Mouse (Mus musculus) hindbrain, embryonic 14.5 days (tissue): Measurements from ENCODE around the gene Tnpo1. TPM values are rescaled to one million over a fixed set of nuclear protein-coding genes. Genes with fewer than 3 reads are reported as not detected.

ENCODE experiments used
- ATAC-seq: fragments of 200-750 bp; cut with Nextera tagmentation; 2 replicates; pipeline ENCODE4 v1.8.0; 2017; ENCODE audit warnings: moderate number of reproducible peaks, mild to moderate bottlenecking, moderate TSS enrichment, moderate library complexity; ENCODE audit not compliant: low FRiP score
- DNase-seq: peaks from one replicate; pipeline ENCODE4 v3.0.0-alpha.2; 2015; ENCODE audit warnings: low spot score
- H3K27ac ChIP-seq: fragments of 300-500 bp; sonication (generic); 2 replicates; pipeline ENCODE4 v1.5.1; 2014; ENCODE audit warnings: mild to moderate bottlenecking, moderate library complexity
- H3K27me3 ChIP-seq: fragments of 300-500 bp; sonication (generic); 2 replicates; pipeline ENCODE4 v1.6.1; 2014; ENCODE audit warnings: mild to moderate bottlenecking, low read length, mixed read lengths; ENCODE audit not compliant: control insufficient read depth, insufficient read depth
- H3K36me3 ChIP-seq: fragments of 300-500 bp; sonication (generic); replicated peaks from 2 replicates; pipeline ENCODE4 v1.6.1; 2014; ENCODE audit not compliant: control insufficient read depth, insufficient read depth
- H3K4me1 ChIP-seq: fragments of 300-500 bp; sonication (generic); replicated peaks from 2 replicates; pipeline ENCODE4 v1.6.1; 2014; ENCODE audit warnings: antibody characterized with exemption, low read length, mixed read lengths; ENCODE audit not compliant: control insufficient read depth, insufficient read depth
- H3K4me2 ChIP-seq: fragments of 300-500 bp; sonication (generic); replicated peaks from 2 replicates; pipeline ENCODE4 v1.6.1; 2014; ENCODE audit warnings: mild to moderate bottlenecking, moderate library complexity
- H3K4me3 ChIP-seq: fragments of 300-500 bp; sonication (generic); replicated peaks from 2 replicates; pipeline ENCODE4 v1.5.1; 2014; ENCODE audit warnings: mild to moderate bottlenecking, low read length
- H3K9ac ChIP-seq: fragments of 300-500 bp; sonication (generic); 2 replicates; pipeline ENCODE4 v1.6.1; 2014
- H3K9me3 ChIP-seq: fragments of 300-500 bp; sonication (generic); 2 replicates; pipeline ENCODE4 v1.6.1; 2016; ENCODE audit warnings: low read length; ENCODE audit not compliant: control insufficient read depth
- WGBS: fragments of 180-500 bp; shearing (Covaris S2); extraction: QIAGEN DNeasy Blood & Tissue Kit; methylation state at CpG from one replicate; pipeline ENCODE4 v1.1.7; 2014; 5-methylcytosine and 5-hydroxymethylcytosine counted together
- polyA plus RNA-seq: library from polyadenylated mRNA; unstranded; fragments of >200 nt; fragmentation: Nextera tagmentation; extraction: Ambion mirVana; gene quantifications from 2 replicates; pipeline ENCODE4 v1.2.1, GENCODE M21; 2014

Gene Tnpo1
- polyA plus RNA-seq, 1 experiment from 2014 or later: 50.0 TPM

DNA sequence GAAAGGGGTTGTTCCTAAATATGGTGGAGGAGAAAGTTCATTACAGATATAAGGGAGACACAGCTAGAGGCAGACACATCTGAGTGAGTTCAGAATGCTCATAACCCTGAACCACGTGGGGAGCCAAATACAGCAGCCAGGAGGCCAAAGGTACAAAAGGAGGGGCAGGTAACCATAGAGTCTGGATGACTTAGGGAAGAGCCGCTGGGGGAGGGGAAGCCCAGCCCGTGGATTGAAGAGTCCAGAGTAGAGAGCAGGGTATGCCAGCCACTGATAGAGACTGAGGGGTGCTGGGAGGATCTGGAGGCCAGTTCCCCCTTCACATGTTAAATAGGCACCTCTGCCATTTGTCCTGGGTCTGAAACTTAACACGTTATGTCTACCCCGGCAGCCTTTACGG is 29.5 kb upstream of the Tnpo1 start:
- DNase-seq: no peak
- ATAC-seq: no peak
- no peaks in the 10 kb centered on the region for H3K9me3 ChIP-seq
- H3K27ac ChIP-seq: no peak overlapping the region
- no peak overlapping the region for H3K4me2 ChIP-seq
- 72% methylated on average over 6 of the region's 6 CpGs for WGBS
- H3K4me3 ChIP-seq: no peak overlapping the region
- no peaks in the 10 kb centered on the region for H3K27me3 ChIP-seq
- H3K4me1 ChIP-seq: no peaks in the 10 kb centered on the region
- H3K36me3 ChIP-seq: no peaks in the 10 kb centered on the region
- H3K9ac ChIP-seq: no peak overlapping the region

DNA sequence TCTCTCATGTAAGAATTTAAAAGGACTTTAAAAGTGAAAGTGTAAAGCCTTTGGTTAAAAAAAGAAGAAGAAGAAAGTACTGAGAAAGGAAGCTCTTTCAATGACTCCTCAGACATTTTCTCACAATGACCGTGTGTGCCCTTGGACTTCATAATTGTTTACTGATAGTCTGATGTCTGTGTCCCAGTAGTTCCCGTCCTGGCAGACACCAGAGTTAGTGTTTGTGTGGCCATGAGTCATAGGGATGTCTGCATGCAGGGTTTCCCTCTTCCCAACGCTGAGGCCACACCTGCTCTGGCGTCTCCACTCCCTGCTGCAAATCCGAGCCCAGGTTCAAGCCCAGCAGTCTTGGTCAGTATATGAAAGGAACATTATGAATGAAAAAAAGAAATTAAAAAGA is 29.0 kb upstream of the Tnpo1 start:
- no peak overlapping the region for H3K9ac ChIP-seq
- H3K27ac ChIP-seq: no peak overlapping the region
- no peaks in the 10 kb centered on the region for H3K4me1 ChIP-seq
- ATAC-seq: no peak
- H3K4me3 ChIP-seq: no peak overlapping the region
- 50% methylated on average over 5 of the region's 5 CpGs for WGBS
- no peak for DNase-seq
- no peaks in the 10 kb centered on the region for H3K27me3 ChIP-seq
- H3K4me2 ChIP-seq: no peak overlapping the region
- no peaks in the 10 kb centered on the region for H3K9me3 ChIP-seq
- no peaks in the 10 kb centered on the region for H3K36me3 ChIP-seq

DNA sequence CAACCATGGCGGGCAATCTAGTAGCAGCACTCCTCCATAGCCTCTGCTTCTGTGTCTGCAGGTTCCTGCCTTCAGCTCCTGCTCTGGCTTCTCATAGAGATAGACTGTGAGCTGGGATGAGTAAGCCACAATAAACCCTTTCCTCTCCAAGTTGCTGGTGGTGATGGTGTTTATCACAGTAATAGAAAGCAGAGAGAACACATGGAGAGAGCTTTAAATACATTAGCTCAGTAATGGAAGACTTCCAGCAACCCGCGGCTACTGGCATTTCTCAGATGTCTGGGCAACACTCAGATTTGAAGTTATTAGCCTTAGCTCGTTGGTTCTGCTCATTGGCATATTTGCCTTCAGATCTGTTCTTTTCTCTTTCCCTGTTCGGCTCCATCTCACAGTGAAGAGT is 27.6 kb upstream of the Tnpo1 start:
- H3K9ac ChIP-seq: no peak overlapping the region
- ATAC-seq: no peak
- H3K4me3 ChIP-seq: no peak overlapping the region
- H3K4me1 ChIP-seq: no peaks in the 10 kb centered on the region
- H3K27me3 ChIP-seq: no peaks in the 10 kb centered on the region
- no peaks in the 10 kb centered on the region for H3K36me3 ChIP-seq
- H3K4me2 ChIP-seq: no peak overlapping the region
- WGBS: 82% methylated on average over 5 of the region's 5 CpGs
- H3K27ac ChIP-seq: no peak overlapping the region
- no peaks in the 10 kb centered on the region for H3K9me3 ChIP-seq
- DNase-seq: peak; percentile 32

DNA sequence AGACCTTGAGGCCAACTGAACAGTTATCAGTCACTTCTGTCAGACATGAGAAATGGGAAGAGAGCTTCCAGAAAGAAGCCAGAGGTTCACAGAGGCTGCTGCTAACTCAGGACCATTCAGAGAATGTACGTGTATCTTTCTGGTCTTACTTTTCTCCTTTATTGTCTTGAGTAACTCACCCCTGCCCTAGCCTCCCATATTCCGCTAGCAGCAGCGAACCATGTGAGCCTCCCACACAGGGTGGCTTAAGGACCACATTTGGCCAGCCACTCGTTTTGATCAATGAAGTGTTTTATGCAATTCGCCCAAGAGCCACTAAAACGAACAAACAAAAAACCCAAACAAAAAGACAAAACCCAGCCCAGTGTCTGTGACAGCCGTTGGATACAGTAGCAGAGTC is 25.8 kb upstream of the Tnpo1 start:
- Histone ChIP-seq H3K4me1 (no peaks in the 10 kb centered on the region), H3K4me3 (no peak overlapping the region), H3K36me3 (no peaks in the 10 kb centered on the region), H3K9me3 (no peaks in the 10 kb centered on the region), H3K27me3 (no peaks in the 10 kb centered on the region), H3K9ac (no peak overlapping the region), H3K4me2 (no peak overlapping the region), H3K27ac (no peak overlapping the region)
- DNase-seq (no peak), ATAC-seq (no peak)
- WGBS: 62% methylated on average over 7 of the region's 7 CpGs

DNA sequence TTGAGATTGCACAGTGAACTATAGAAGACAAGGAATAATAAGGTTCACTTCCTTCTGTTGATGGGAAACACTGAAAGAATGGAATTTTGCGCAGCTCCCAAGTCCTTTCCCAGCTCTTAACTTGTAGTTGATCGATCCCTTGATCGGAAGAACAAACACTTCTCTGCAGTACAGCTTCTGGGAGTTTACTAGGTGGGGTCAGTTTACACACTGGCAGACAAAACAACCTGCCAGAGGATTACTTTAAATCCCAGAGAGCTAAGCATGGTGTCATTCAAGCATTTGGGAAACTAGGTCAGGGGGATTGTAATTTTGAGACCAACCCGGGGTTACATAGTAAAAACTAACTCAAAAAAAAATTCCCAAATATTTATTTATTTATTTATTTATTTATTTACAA is 22.0 kb upstream of the Tnpo1 start:
- no peak overlapping the region for H3K9ac ChIP-seq
- H3K36me3 ChIP-seq: no peaks in the 10 kb centered on the region
- DNase-seq (no peak), ATAC-seq (no peak)
- H3K4me3 ChIP-seq: no peak overlapping the region
- no peak overlapping the region for H3K4me2 ChIP-seq
- no peaks in the 10 kb centered on the region for H3K9me3 ChIP-seq
- no peaks in the 10 kb centered on the region for H3K27me3 ChIP-seq
- H3K27ac ChIP-seq: no peak overlapping the region
- H3K4me1 ChIP-seq: no peaks in the 10 kb centered on the region
- 77% methylated on average over 4 of the region's 4 CpGs for WGBS

DNA sequence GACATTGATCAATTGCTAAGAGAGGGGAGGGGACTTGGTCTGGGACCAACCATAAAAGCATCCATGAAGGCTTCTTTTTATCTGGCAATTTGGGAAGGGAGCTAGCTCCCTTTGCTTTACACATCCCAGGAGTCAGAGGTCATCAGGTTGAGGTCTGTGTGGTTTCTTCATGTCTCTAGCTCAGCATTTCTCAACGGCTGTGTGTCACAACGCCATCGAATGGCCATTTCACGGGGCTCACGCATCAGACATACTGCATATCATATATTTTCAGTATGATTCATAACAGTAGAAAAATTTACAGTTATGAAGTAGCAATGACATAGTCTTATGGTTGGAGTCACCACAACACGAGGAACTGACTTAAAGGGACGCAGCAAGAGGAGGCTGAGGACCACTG is 20.2 kb upstream of the Tnpo1 start:
- no peaks in the 10 kb centered on the region for H3K9me3 ChIP-seq
- 76% methylated on average over 7 of the region's 7 CpGs for WGBS

DNA sequence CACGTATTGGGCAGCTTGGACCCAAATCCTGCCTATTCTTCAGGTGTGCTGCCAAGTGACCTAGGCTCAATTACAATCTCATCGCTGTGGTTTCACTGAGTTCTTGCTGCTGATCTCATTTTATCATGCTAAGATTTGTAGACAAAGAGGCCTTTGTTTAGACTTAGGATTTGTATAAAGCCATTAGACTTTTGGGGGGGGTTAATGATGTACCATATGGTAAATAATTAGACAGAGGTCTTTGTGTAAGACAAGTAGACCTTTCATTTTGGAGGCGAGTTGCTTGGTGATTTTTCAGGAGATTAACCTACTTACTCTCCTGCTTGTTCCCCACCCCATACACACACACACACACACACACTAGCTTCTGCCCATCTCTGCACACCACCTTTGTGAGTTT is 19.7 kb upstream of the Tnpo1 start:
- WGBS: 46% methylated on average over 3 of the region's 3 CpGs
- Histone ChIP-seq H3K9me3 (no peaks in the 10 kb centered on the region), H3K9ac (no peak overlapping the region), H3K4me2 (no peak overlapping the region), H3K27me3 (no peaks in the 10 kb centered on the region), H3K4me1 (no peaks in the 10 kb centered on the region), H3K4me3 (no peak overlapping the region), H3K27ac (no peak overlapping the region), H3K36me3 (no peaks in the 10 kb centered on the region)
- DNase-seq (no peak), ATAC-seq (no peak)

More for the DNA sequence above, 20.2 kb upstream of the Tnpo1 start:
- no peak overlapping the region for H3K4me3 ChIP-seq
- ATAC-seq: no peak
- no peaks in the 10 kb centered on the region for H3K27me3 ChIP-seq
- H3K36me3 ChIP-seq: no peaks in the 10 kb centered on the region
- DNase-seq: no peak
- no peaks in the 10 kb centered on the region for H3K4me1 ChIP-seq
- no peak overlapping the region for H3K9ac ChIP-seq
- no peak overlapping the region for H3K27ac ChIP-seq
- no peak overlapping the region for H3K4me2 ChIP-seq

DNA sequence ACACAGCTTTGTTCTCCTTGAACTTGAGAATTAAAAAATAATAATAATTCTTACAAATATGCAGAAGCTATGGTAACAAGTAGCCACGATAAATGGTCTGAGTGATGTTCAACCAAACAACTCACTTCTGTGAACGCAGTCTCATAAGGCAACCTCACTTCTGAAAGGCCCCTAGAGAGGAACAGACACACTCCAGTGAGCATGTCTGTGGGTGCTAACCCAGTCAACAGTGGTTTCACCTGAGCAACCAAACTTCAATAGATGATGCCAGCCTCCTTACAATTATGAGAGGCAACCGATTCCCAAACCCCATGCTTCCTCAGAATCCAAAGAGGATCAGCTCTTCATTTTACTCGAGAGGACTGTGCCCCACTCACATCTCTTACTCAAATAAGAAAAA is 19.2 kb upstream of the Tnpo1 start:
- H3K27ac ChIP-seq: no peak overlapping the region
- no peaks in the 10 kb centered on the region for H3K36me3 ChIP-seq
- no peaks in the 10 kb centered on the region for H3K4me1 ChIP-seq
- DNase-seq (no peak), ATAC-seq (no peak)
- H3K4me2 ChIP-seq: no peak overlapping the region
- no peak overlapping the region for H3K4me3 ChIP-seq
- WGBS: 88% methylated on average over 4 of the region's 4 CpGs
- H3K27me3 ChIP-seq: no peaks in the 10 kb centered on the region
- H3K9ac ChIP-seq: no peak overlapping the region
- H3K9me3 ChIP-seq: no peaks in the 10 kb centered on the region

DNA sequence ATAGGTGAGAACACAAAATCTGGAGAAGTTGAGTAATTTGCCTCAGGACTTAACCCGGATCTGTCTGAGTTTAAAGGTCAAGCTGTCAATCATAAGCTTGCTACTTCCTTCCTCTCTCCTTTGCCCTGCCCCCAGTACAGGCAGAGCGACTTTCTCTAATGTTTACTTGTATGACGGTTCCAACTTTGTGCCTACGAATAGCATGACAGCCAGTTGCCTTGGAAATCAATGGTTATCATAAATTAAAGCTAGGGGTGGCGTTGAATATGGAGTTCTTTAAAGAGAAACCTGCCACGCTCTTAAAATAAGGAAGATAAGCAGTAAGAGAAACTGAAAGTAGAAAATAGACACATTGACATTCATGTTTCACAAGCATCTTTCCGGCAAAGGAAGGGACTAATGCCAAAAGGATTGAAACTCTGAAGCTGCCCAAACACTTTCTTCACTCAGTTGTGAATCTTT is 18.5 kb upstream of the Tnpo1 start:
- 82% methylated on average over 7 of the region's 7 CpGs for WGBS
- Histone ChIP-seq H3K9ac (no peak overlapping the region), H3K27me3 (no peaks in the 10 kb centered on the region), H3K27ac (no peak overlapping the region), H3K36me3 (no peaks in the 10 kb centered on the region), H3K9me3 (no peaks in the 10 kb centered on the region), H3K4me2 (no peak overlapping the region), H3K4me3 (no peak overlapping the region), H3K4me1 (no peaks in the 10 kb centered on the region)
- DNase-seq (no peak), ATAC-seq (no peak)

DNA sequence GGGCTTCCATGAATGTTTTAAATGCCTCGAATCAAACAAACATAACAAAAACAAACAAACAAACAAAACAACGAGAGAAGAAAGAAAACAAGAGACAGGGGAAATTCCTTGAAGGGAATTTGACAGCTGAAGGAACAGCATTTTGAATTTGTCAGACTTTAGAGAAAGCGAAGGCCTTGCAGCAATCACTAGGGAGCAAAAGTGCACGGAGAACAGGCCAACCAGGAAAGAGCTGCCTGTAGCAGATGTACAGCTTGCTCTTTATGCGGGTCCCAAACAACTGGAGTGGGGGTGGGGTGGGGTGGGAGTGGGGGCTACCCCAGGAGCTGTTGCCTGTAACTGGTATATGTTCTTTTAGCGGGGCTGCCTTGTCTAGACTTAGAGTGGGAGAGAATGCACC is 16.2 kb upstream of the Tnpo1 start:
- Histone ChIP-seq H3K4me3 (no peak overlapping the region), H3K27ac (no peak overlapping the region), H3K27me3 (no peaks in the 10 kb centered on the region), H3K9me3 (no peaks in the 10 kb centered on the region), H3K9ac (no peak overlapping the region), H3K4me2 (no peak overlapping the region), H3K36me3 (no peaks in the 10 kb centered on the region), H3K4me1 (no peaks in the 10 kb centered on the region)
- ATAC-seq (no peak), DNase-seq (no peak)
- 65% methylated on average over 6 of the region's 6 CpGs for WGBS
